Mouse (Mus musculus): ENCODE data around the gene Pgbd1. TPM values are rescaled to one million over a fixed set of nuclear protein-coding genes. Genes with fewer than 3 reads are reported as not detected.
A peak's percentile ranks its signal among the peaks of the same experiment; 100 is the strongest.

Gene Pgbd1
- total RNA-seq, 1 experiment = 1.2 TPM

DNA sequence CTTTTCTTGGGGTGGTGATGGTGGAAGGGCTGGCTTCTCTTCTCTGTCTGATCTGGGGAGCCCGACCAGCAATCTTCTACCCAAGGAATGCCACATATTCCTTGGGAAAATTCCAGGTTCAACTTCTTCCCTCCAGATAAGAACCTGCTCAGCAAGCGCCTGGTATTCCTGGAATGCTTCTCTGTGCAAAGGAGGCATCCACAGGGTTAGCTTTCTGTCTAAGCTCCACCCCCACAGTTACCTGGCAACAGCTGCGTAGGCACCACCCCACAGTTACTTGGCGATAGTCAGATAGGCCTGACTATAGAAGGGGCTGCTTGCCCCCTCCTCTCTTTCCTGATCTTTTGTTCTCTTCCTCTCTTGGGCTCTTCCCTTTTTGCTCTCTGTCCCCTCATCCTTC is 15.5 kb upstream of the Pgbd1 start:
- no peaks in the 10 kb centered on the region for H3K36me3 ChIP-seq (ENCODE audit: control insufficient read depth, insufficient read depth, low read length, poor library complexity, severe bottlenecking)
- H3K4me3 ChIP-seq (ENCODE audit: insufficient read depth in 1 of 2, low read depth in 1 of 2, low read length in 2 of 2, poor library complexity in 1 of 2, severe bottlenecking in 1 of 2) = no peak overlapping the region
- in situ Hi-C loops (cut with MboI; ENCODE audit: low sequenced_read_pairs in 2 of 2, unreplicated experiment in 2 of 2) = no loop called here
- no peak overlapping the region for H3K27ac ChIP-seq (ENCODE audit: insufficient read depth, low read depth, low read length, poor library complexity, severe bottlenecking)
- DNase-seq (ENCODE audit: low read depth, low spot score) = no peak
- H3K9ac ChIP-seq (ENCODE audit: insufficient read depth, low read depth, low read length, poor library complexity, severe bottlenecking) = no peak overlapping the region
- no peaks in the 10 kb centered on the region; a peak in 1 of 4 replicates for H3K4me1 ChIP-seq (ENCODE audit: control insufficient read depth in 2 of 2, insufficient read depth in 2 of 2, low read length in 2 of 2, poor library complexity in 1 of 2)
- H3K9me3 ChIP-seq (ENCODE audit: control insufficient read depth, insufficient read depth, low read depth, low read length) = no peaks in the 10 kb centered on the region
- no peak for TF ChIP-seq ZNF384 (IDR thresholded peaks at IDR 0.05; ENCODE audit: low read depth, low read length)
- no peak for TF ChIP-seq HCFC1 (IDR thresholded peaks at IDR 0.05; ENCODE audit: borderline replicate concordance, insufficient read depth, low read length)
- no peak for TF ChIP-seq ZC3H11A (IDR thresholded peaks at IDR 0.05; ENCODE audit: borderline replicate concordance, low read depth, low read length)
- no peak for TF ChIP-seq MAFK (IDR thresholded peaks at IDR 0.05; ENCODE audit: insufficient read depth, low read depth, low read length)
- no peak for TF ChIP-seq CHD2 (IDR thresholded peaks at IDR 0.05; ENCODE audit: low read depth, low read length)

- DNase-seq (ENCODE audit: low read depth, low spot score) = no peak
- no peaks in the 10 kb centered on the region for H3K9me3 ChIP-seq (ENCODE audit: control insufficient read depth, insufficient read depth, low read depth, low read length)
- no peaks in the 10 kb centered on the region for H3K36me3 ChIP-seq (ENCODE audit: control insufficient read depth, insufficient read depth, low read length, poor library complexity, severe bottlenecking)
- in situ Hi-C loops (cut with MboI; ENCODE audit: low sequenced_read_pairs in 2 of 2, unreplicated experiment in 2 of 2) = no loop called here
- TF ChIP-seq ZNF384 (IDR thresholded peaks at IDR 0.05; ENCODE audit: low read depth, low read length) (no peak), HCFC1 (IDR thresholded peaks at IDR 0.05; ENCODE audit: borderline replicate concordance, insufficient read depth, low read length) (no peak), CHD2 (IDR thresholded peaks at IDR 0.05; ENCODE audit: low read depth, low read length) (no peak), ZC3H11A (IDR thresholded peaks at IDR 0.05; ENCODE audit: borderline replicate concordance, low read depth, low read length) (no peak), MAFK (IDR thresholded peaks at IDR 0.05; ENCODE audit: insufficient read depth, low read depth, low read length) (no peak)
- H3K4me1 ChIP-seq (ENCODE audit: control insufficient read depth in 2 of 2, insufficient read depth in 2 of 2, low read length in 2 of 2, poor library complexity in 1 of 2) = no peaks in the 10 kb centered on the region; a peak in 1 of 4 replicates
- no peak overlapping the region; a peak in 1 of 4 replicates for H3K4me3 ChIP-seq (ENCODE audit: insufficient read depth in 1 of 2, low read depth in 1 of 2, low read length in 2 of 2, poor library complexity in 1 of 2, severe bottlenecking in 1 of 2)
- H3K27ac ChIP-seq (ENCODE audit: insufficient read depth, low read depth, low read length, poor library complexity, severe bottlenecking) = no peak overlapping the region
- H3K9ac ChIP-seq (ENCODE audit: insufficient read depth, low read depth, low read length, poor library complexity, severe bottlenecking) = no peak overlapping the region
Observed at GRCm38 (mm10) chr13:21454133-21454532, 13.3 kb upstream of the Pgbd1 start.

DNA sequence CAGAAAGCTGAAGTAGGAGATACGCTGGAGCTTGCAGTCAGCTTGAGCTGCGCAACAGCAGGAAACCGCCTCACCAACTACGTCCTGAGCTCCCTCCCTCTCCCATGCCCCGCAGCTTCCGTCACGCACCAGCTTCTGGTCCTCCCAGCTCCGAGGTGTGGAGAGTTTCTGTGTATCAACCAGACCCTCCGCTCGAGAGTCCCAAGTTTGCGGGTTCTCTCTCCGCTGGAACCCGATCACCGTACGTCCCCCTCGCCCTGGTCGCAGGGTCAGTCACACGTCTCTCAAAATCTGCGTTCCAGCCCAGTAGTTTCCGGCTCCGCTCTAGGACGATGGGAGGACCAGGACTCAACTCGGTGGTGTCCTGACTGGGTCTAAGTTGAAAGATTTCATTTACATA is 12.6 kb upstream of the Pgbd1 start, which contains the start of gene Zscan26:
Gene Zscan26 (minus strand): TSS at position 282 of the 400 bp plus-strand sequence.
- TF ChIP-seq ZNF384 (IDR thresholded peaks at IDR 0.05; ENCODE audit: low read depth, low read length) (no peak), HCFC1 (IDR thresholded peaks at IDR 0.05; ENCODE audit: borderline replicate concordance, insufficient read depth, low read length) (peak; percentile 70; the same call in 1 of the 2 replicates)
- H3K9me3 ChIP-seq (ENCODE audit: control insufficient read depth, insufficient read depth, low read depth, low read length) = no peaks in the 10 kb centered on the region
- H3K4me3 ChIP-seq (ENCODE audit: insufficient read depth in 1 of 2, low read depth in 1 of 2, low read length in 2 of 2, poor library complexity in 1 of 2, severe bottlenecking in 1 of 2) = peak within 1 kb of the TSS; percentile 95 to 97
- DNase-seq (ENCODE audit: low read depth, low spot score) = peak; percentile 80
- H3K36me3 ChIP-seq (ENCODE audit: control insufficient read depth, insufficient read depth, low read length, poor library complexity, severe bottlenecking) = no peaks in the 10 kb centered on the region
- H3K27ac ChIP-seq (ENCODE audit: insufficient read depth, low read depth, low read length, poor library complexity, severe bottlenecking) = no peak within 1 kb of the TSS
- peak within 1 kb of the TSS; percentile 97 for H3K9ac ChIP-seq (ENCODE audit: insufficient read depth, low read depth, low read length, poor library complexity, severe bottlenecking)
- in situ Hi-C loops (cut with MboI; ENCODE audit: low sequenced_read_pairs in 2 of 2, unreplicated experiment in 2 of 2) = no loop called here
- no peaks in the 10 kb centered on the region; a peak in 1 of 4 replicates for H3K4me1 ChIP-seq (ENCODE audit: control insufficient read depth in 2 of 2, insufficient read depth in 2 of 2, low read length in 2 of 2, poor library complexity in 1 of 2)

- H3K9ac ChIP-seq (ENCODE audit: insufficient read depth, low read depth, low read length, poor library complexity, severe bottlenecking) = peak overlapping the region; percentile 97
- H3K4me3 ChIP-seq (ENCODE audit: insufficient read depth in 1 of 2, low read depth in 1 of 2, low read length in 2 of 2, poor library complexity in 1 of 2, severe bottlenecking in 1 of 2) = peak overlapping the region; percentile 95 to 97
- TF ChIP-seq ZNF384 (IDR thresholded peaks at IDR 0.05; ENCODE audit: low read depth, low read length) (no peak), ZC3H11A (IDR thresholded peaks at IDR 0.05; ENCODE audit: borderline replicate concordance, low read depth, low read length) (no peak)
- no peak overlapping the region for H3K27ac ChIP-seq (ENCODE audit: insufficient read depth, low read depth, low read length, poor library complexity, severe bottlenecking)
- in situ Hi-C loops (cut with MboI; ENCODE audit: low sequenced_read_pairs in 2 of 2, unreplicated experiment in 2 of 2) = no loop called here
- DNase-seq (ENCODE audit: low read depth, low spot score) = no peak
- H3K36me3 ChIP-seq (ENCODE audit: control insufficient read depth, insufficient read depth, low read length, poor library complexity, severe bottlenecking) = peaks cover 3% of the 10 kb centered on the region
- no peaks in the 10 kb centered on the region for H3K9me3 ChIP-seq (ENCODE audit: control insufficient read depth, insufficient read depth, low read depth, low read length)
- H3K4me1 ChIP-seq (ENCODE audit: control insufficient read depth in 2 of 2, insufficient read depth in 2 of 2, low read length in 2 of 2, poor library complexity in 1 of 2) = peaks cover 0 to 1% of the 10 kb centered on the region in 2 experiments; a peak in 1 of 4 replicates
Observed at GRCm38 (mm10) chr13:21453042-21453441, 12.2 kb upstream of the Pgbd1 start.

All from ES-E14 (cell line).